Mouse (Mus musculus) ES-E14 (cell line): ENCODE results near the gene Parp1.

ENCODE experiments used
- CHD2 ChIP-seq: IDR thresholded peaks from 2 replicates; pipeline ENCODE4 v1.6.1; 2014; ENCODE audit warnings: mild to moderate bottlenecking, low read depth, low read length, inconsistent platforms
- HCFC1 ChIP-seq: IDR thresholded peaks from 2 replicates; pipeline ENCODE4 v1.6.1; 2012; ENCODE audit warnings: low read length, inconsistent platforms, borderline replicate concordance; ENCODE audit not compliant: insufficient read depth
- MAFK ChIP-seq: IDR thresholded peaks from 2 replicates; pipeline ENCODE4 v1.6.1; 2014; ENCODE audit warnings: mild to moderate bottlenecking, low read depth, low read length, inconsistent platforms; ENCODE audit not compliant: insufficient read depth
- ZC3H11A ChIP-seq: IDR thresholded peaks from 2 replicates; pipeline ENCODE4 v1.6.1; 2012; ENCODE audit warnings: low read depth, mild to moderate bottlenecking, inconsistent platforms, low read length, borderline replicate concordance
- ZNF384 ChIP-seq: IDR thresholded peaks from 2 replicates; pipeline ENCODE4 v1.6.1; 2012; ENCODE audit warnings: low read depth, low read length, inconsistent platforms

DNA sequence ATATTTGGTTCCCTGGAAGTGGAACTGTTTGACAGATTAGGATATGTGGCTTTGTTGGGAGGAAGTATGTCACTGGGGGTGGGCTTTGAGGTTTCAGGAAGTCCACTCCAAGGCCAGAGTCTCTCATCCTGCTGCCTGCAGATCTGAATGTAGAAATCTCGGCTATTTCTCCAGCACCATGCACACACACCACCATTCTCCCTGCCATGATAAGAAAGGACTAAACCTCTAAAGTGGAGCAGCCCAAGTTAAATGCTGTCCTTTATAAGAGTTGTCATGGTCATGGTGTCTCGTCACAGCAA, 38.8 kb downstream of the Parp1 start:
- TF ChIP-seq ZC3H11A (no peak), MAFK (no peak), HCFC1 (no peak), ZNF384 (no peak), CHD2 (no peak)
